ENCODE assay signal across 8 mouse cellular contexts in genomic region chr2:11171754-11172501, GRCm38 (mm10). TPM values are rescaled to one million over a fixed set of nuclear protein-coding genes. Genes with fewer than 3 reads are reported as not detected.
A peak's percentile ranks its signal among the peaks of the same experiment; 100 is the strongest.
DNase-seq lines count a peak whose midpoint lies in the region; ATAC-seq lines count a peak whose summit lies in the region.

Gene Prkcq, plus strand, starts transcription at chr2:11172108.

- H3K4me3 ChIP-seq in hindbrain, embryonic 12.5 days, result peak within 1 kb of the TSS; percentile 41

- ATAC-seq in hindbrain, embryonic 12.5 days (ENCODE audit: low FRiP score), result peak; percentile 94

- H3K9ac ChIP-seq in hindbrain, embryonic 12.5 days, result peak within 1 kb of the TSS; percentile 51

- peaks cover 7% of the 10 kb centered on the region; the same call in 1 of the 2 replicates for H3K27me3 ChIP-seq in hindbrain, embryonic 12.5 days

- H3K4me2 ChIP-seq in hindbrain, embryonic 12.5 days (replicated peaks), result peak within 1 kb of the TSS; percentile 70

- WGBS in hindbrain, embryonic 12.5 days, result 3% methylated on average over 51 of the region's 51 CpGs

- no peaks in the 10 kb centered on the region for H3K36me3 ChIP-seq in hindbrain, embryonic 12.5 days

- H3K27ac ChIP-seq in hindbrain, embryonic 12.5 days, result no peak within 1 kb of the TSS

- peaks cover 11% of the 10 kb centered on the region for H3K4me1 ChIP-seq in hindbrain, embryonic 12.5 days

- H3K9me3 ChIP-seq in hindbrain, embryonic 12.5 days (replicated peaks), result no peaks in the 10 kb centered on the region

- peak; percentile 53 for DNase-seq in R1 (ENCODE audit: low read depth, low spot score)
- DNase-seq in cerebellum, adult 9-11 months, result peak; percentile 18
- peak; percentile 16 to 20 for DNase-seq in frontal cortex, postnatal 25 days (ENCODE audit: low spot score in 2 of 2)
- peak; percentile 21 to 41 for DNase-seq in layer of hippocampus, postnatal 25 days (ENCODE audit: extremely low spot score in 1 of 2, low spot score in 1 of 2)
- DNase-seq in lung, postnatal 36 days, result peak; percentile 51
- DNase-seq in retina, postnatal 1 day, result peak; percentile 86
- peak; percentile 56 for DNase-seq in urinary bladder, adult 2 months (ENCODE audit: low spot score)

RNA-seq across cellular contexts. Expression of gene Prkcq, which starts in this region (rescaled TPM):
- polyA plus RNA-seq in hindbrain, embryonic 12.5 days (2016; fragmentation: Nextera tagmentation; extraction: Ambion mirVana), result 2.6 and 3.0 TPM in 2 replicates
- total RNA-seq in layer of hippocampus, postnatal 25 days (2021), result 10 to 100 TPM; 10.9 to 12.0 TPM
- polyA plus RNA-seq in urinary bladder, adult 2 months (2012; rRNA removed), result 5.4 and 5.7 TPM in 2 replicates

Comparison
In these comparisons a context has a peak if more than half of its experiments do, and no peak if none do; other contexts are left out.
1. DNase-seq: peak in every context shown above with its lines; median percentile 86 in retina, postnatal 1 day; 56 in urinary bladder, adult 2 months; 53 in R1; 51 in lung, postnatal 36 days; 31 in layer of hippocampus, postnatal 25 days; 18 in cerebellum, adult 9-11 months; 18 in frontal cortex, postnatal 25 days.